Mouse (Mus musculus): Measurements from ENCODE around the gene Glrx5.

Glrx5 gene

GRCm38 (mm10) chr12:105032147-105032831, at the start of gene Glrx5:
Glrx5 (plus strand) TSS chr12:105032688.
- Histone ChIP-seq H3K36me3 (ENCODE audit: insufficient read depth, low read length) (peaks cover 51% of the 10 kb centered on the region), H3K27me3 (ENCODE audit: insufficient read depth, low read length) (no peaks in the 10 kb centered on the region), H3K9me3 (ENCODE audit: low read length) (no peaks in the 10 kb centered on the region), H3K4me1 (replicated peaks; ENCODE audit: low read depth, low read length) (peaks cover 77% of the 10 kb centered on the region), H3K4me3 (replicated peaks; ENCODE audit: low read length) (peak within 1 kb of the TSS; percentile 97)
- TF ChIP-seq NANOG (IDR thresholded peaks at IDR 0.05; ENCODE audit: borderline replicate concordance, low read length), result no peak
- no peak for TF ChIP-seq POU5F1 (IDR thresholded peaks at IDR 0.05; ENCODE audit: borderline replicate concordance, low read length)
- TF ChIP-seq CTCF (conservative IDR thresholded peaks at IDR 0.05; ENCODE audit: low read length), result no peak

GRCm38 (mm10) chr12:104983476-104983875, 49.0 kb upstream of the Glrx5 start:
- Histone ChIP-seq H3K4me1 (replicated peaks; ENCODE audit: low read depth, low read length) (peaks cover 6% of the 10 kb centered on the region), H3K36me3 (ENCODE audit: insufficient read depth, low read length) (no peaks in the 10 kb centered on the region), H3K4me3 (replicated peaks; ENCODE audit: low read length) (no peak overlapping the region), H3K9me3 (ENCODE audit: low read length) (no peaks in the 10 kb centered on the region), H3K27me3 (ENCODE audit: insufficient read depth, low read length) (peaks cover 12% of the 10 kb centered on the region)
- TF ChIP-seq CTCF (conservative IDR thresholded peaks at IDR 0.05; ENCODE audit: low read length), result no peak
- TF ChIP-seq POU5F1 (IDR thresholded peaks at IDR 0.05; ENCODE audit: borderline replicate concordance, low read length), result no peak
- TF ChIP-seq NANOG (IDR thresholded peaks at IDR 0.05; ENCODE audit: borderline replicate concordance, low read length), result no peak

- Histone ChIP-seq H3K36me3 (ENCODE audit: insufficient read depth, low read length) (no peaks in the 10 kb centered on the region), H3K4me1 (replicated peaks; ENCODE audit: low read depth, low read length) (no peaks in the 10 kb centered on the region), H3K4me3 (replicated peaks; ENCODE audit: low read length) (no peak overlapping the region), H3K27me3 (ENCODE audit: insufficient read depth, low read length) (peaks cover 12% of the 10 kb centered on the region), H3K9me3 (ENCODE audit: low read length) (no peaks in the 10 kb centered on the region)
- no peak for TF ChIP-seq NANOG (IDR thresholded peaks at IDR 0.05; ENCODE audit: borderline replicate concordance, low read length)
- peak; percentile 65 for TF ChIP-seq CTCF (conservative IDR thresholded peaks at IDR 0.05; ENCODE audit: low read length)
These were observed 47.4 kb upstream of the Glrx5 start for GRCm38 (mm10) chr12:104985088-104985487.

- Histone ChIP-seq H3K27me3 (ENCODE audit: insufficient read depth, low read length) (peaks cover 12% of the 10 kb centered on the region), H3K4me3 (replicated peaks; ENCODE audit: low read length) (no peak overlapping the region), H3K9me3 (ENCODE audit: low read length) (no peaks in the 10 kb centered on the region), H3K4me1 (replicated peaks; ENCODE audit: low read depth, low read length) (no peaks in the 10 kb centered on the region), H3K36me3 (ENCODE audit: insufficient read depth, low read length) (no peaks in the 10 kb centered on the region)
- TF ChIP-seq POU5F1 (IDR thresholded peaks at IDR 0.05; ENCODE audit: borderline replicate concordance, low read length) (no peak), CTCF (conservative IDR thresholded peaks at IDR 0.05; ENCODE audit: low read length) (no peak), NANOG (IDR thresholded peaks at IDR 0.05; ENCODE audit: borderline replicate concordance, low read length) (no peak)
These were observed 46.5 kb upstream of the Glrx5 start for GRCm38 (mm10) chr12:104986001-104986400.

DNA sequence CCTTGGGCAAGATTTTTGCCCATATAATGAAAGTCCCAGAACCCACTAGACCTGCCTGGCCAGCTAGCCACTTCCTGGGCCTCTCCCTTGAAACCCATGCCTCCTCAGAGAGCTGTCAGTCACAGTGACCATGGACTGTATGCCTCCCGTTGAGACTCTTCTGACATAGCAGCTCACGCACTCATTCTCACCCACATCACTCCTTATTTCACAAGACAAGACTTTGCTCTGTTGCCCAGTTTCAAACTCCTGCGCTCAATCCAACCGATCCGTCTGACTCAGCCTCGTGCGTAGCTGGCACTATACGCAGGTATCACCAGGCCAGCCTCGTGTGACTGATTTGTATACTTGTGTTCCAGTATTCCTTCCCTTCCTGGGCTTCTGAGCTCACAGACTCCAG, 45.7 kb upstream of the Glrx5 start:
- TF ChIP-seq NANOG (IDR thresholded peaks at IDR 0.05; ENCODE audit: borderline replicate concordance, low read length) (no peak), CTCF (conservative IDR thresholded peaks at IDR 0.05; ENCODE audit: low read length) (no peak), POU5F1 (IDR thresholded peaks at IDR 0.05; ENCODE audit: borderline replicate concordance, low read length) (no peak)
- Histone ChIP-seq H3K27me3 (ENCODE audit: insufficient read depth, low read length) (peaks cover 8% of the 10 kb centered on the region), H3K4me3 (replicated peaks; ENCODE audit: low read length) (no peak overlapping the region), H3K36me3 (ENCODE audit: insufficient read depth, low read length) (no peaks in the 10 kb centered on the region), H3K9me3 (ENCODE audit: low read length) (no peaks in the 10 kb centered on the region), H3K4me1 (replicated peaks; ENCODE audit: low read depth, low read length) (no peaks in the 10 kb centered on the region)

- H3K4me1 ChIP-seq (replicated peaks; ENCODE audit: low read depth, low read length), result no peaks in the 10 kb centered on the region
- TF ChIP-seq CTCF (conservative IDR thresholded peaks at IDR 0.05; ENCODE audit: low read length) (no peak), NANOG (IDR thresholded peaks at IDR 0.05; ENCODE audit: borderline replicate concordance, low read length) (no peak), POU5F1 (IDR thresholded peaks at IDR 0.05; ENCODE audit: borderline replicate concordance, low read length) (no peak)
- no peaks in the 10 kb centered on the region for H3K9me3 ChIP-seq (ENCODE audit: low read length)
- H3K36me3 ChIP-seq (ENCODE audit: insufficient read depth, low read length), result no peaks in the 10 kb centered on the region
- peaks cover 5% of the 10 kb centered on the region for H3K27me3 ChIP-seq (ENCODE audit: insufficient read depth, low read length)
- H3K4me3 ChIP-seq (replicated peaks; ENCODE audit: low read length), result no peak overlapping the region
These were observed 44.6 kb upstream of the Glrx5 start for GRCm38 (mm10) chr12:104987936-104988335.

GRCm38 (mm10) chr12:104990741-104991454, 41.6 kb upstream of the Glrx5 start:
- TF ChIP-seq NANOG (IDR thresholded peaks at IDR 0.05; ENCODE audit: borderline replicate concordance, low read length) (no peak), CTCF (conservative IDR thresholded peaks at IDR 0.05; ENCODE audit: low read length) (no peak), POU5F1 (IDR thresholded peaks at IDR 0.05; ENCODE audit: borderline replicate concordance, low read length) (no peak)
- H3K4me1 ChIP-seq (replicated peaks; ENCODE audit: low read depth, low read length), result peaks cover 15% of the 10 kb centered on the region; the same call in 1 of the 2 replicates
- no peaks in the 10 kb centered on the region for H3K36me3 ChIP-seq (ENCODE audit: insufficient read depth, low read length)
- H3K27me3 ChIP-seq (ENCODE audit: insufficient read depth, low read length), result peaks cover 11% of the 10 kb centered on the region
- no peak overlapping the region for H3K4me3 ChIP-seq (replicated peaks; ENCODE audit: low read length)
- H3K9me3 ChIP-seq (ENCODE audit: low read length), result no peaks in the 10 kb centered on the region

DNA sequence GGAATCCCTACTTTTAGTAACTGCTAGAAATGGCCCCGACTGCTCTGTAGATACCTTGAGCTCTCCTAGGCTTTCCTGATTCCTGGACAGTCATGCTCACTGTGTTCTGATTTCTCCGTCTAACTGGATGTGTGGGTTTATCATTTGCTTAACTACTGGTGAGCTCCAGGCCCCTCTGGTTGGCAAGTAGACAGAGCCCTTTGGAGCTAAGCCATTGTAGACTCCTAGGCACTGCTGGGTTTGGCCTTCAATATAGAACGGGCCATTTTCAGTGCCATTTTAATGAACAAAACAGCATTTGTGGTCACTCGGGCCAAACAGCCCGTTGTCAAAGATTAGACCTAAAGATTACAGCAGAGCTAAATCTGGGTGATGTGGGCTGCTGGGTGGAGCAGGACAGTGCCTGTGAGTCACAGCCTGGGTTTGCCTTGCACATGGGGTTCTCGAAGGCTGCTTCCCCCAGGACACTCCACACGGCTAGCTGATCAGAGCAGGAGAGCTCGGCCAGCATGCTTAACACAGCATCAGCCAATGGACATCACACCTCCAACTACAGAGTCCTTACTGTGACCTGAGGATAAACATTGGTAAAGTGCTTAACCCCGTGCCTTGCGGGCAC, 40.3 kb upstream of the Glrx5 start:
- Histone ChIP-seq H3K4me1 (replicated peaks; ENCODE audit: low read depth, low read length) (peaks cover 19% of the 10 kb centered on the region; the same call in 1 of the 2 replicates), H3K4me3 (replicated peaks; ENCODE audit: low read length) (no peak overlapping the region), H3K36me3 (ENCODE audit: insufficient read depth, low read length) (no peaks in the 10 kb centered on the region), H3K9me3 (ENCODE audit: low read length) (no peaks in the 10 kb centered on the region), H3K27me3 (ENCODE audit: insufficient read depth, low read length) (peaks cover 15% of the 10 kb centered on the region)
- TF ChIP-seq NANOG (IDR thresholded peaks at IDR 0.05; ENCODE audit: borderline replicate concordance, low read length) (no peak), POU5F1 (IDR thresholded peaks at IDR 0.05; ENCODE audit: borderline replicate concordance, low read length) (no peak), CTCF (conservative IDR thresholded peaks at IDR 0.05; ENCODE audit: low read length) (no peak)

All from E14TG2a.4 (cell line).